Mouse (Mus musculus): ENCODE measurements around the gene Nod2. TPM values are rescaled to one million over a fixed set of nuclear protein-coding genes. Genes with fewer than 3 reads are reported as not detected.

Nod2 gene
- total and polyA plus RNA-seq, 3 experiments: 0.22 to 0.50 TPM; not detected in 1

DNA sequence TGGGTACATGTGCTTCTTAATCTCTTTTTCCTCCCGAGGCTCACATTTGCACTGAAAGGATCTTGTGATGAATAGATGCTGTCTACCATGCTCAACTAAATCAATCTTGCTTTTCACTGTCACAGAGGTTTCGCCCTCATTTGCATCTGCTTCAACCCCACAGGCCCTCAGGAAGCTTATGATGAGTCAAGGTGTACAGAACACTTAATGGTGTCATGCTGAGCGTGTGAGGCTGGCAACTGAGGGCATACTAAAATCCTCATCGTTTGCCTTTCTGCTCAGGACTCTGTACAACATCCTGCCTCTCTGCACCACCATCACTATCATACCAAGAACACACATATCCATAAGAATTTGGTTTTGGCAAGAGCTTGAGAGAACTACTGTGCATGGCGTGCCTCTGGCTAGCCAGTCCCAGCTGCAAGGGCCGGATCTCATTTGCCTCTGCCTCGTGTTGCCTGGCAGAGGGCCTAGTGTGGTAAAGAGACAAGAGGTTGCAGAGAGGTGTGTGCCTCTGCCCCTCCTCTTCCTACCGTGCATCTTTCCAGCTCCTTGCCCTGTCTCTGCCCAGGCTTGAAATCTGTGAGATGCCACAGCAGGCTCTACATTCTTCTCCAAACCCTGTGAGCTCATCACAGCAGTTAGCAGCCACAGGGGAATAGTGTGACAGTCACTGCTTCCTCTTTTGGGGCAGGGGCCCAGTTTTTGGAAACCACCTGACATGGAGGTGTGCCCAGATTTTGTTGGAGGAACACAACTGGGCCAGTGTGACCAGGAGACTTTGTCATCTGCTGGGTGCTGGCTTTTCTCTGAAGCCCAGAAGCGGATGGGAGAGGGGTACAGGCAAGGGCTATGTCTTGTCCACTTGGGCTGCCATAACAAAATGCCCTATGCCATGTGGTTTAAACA, 9.8 kb upstream of the Nod2 start:
- Histone ChIP-seq H3K27me3 (ENCODE audit: control insufficient read depth in 1 of 2, insufficient read depth in 2 of 2, low read length in 2 of 2) (no peaks in the 10 kb centered on the region; a peak in 1 of 4 replicates), H3K27ac (ENCODE audit: control insufficient read depth, low read depth, low read length) (no peak overlapping the region), H3K9ac (ENCODE audit: control insufficient read depth, low read depth, low read length, poor library complexity, severe bottlenecking) (no peak overlapping the region), H3K4me3 (ENCODE audit: control insufficient read depth in 1 of 2, insufficient read depth in 1 of 2, low read depth in 2 of 2, low read length in 2 of 2) (no peak overlapping the region), H3K79me2 (ENCODE audit: control insufficient read depth, insufficient read depth, low read length, poor library complexity) (peaks cover 8% of the 10 kb centered on the region; the same call in 1 of the 2 replicates), H3K36me3 (ENCODE audit: control insufficient read depth in 1 of 2, insufficient read depth in 2 of 2, low read length in 2 of 2) (no peaks in the 10 kb centered on the region), H3K9me3 (replicated peaks; ENCODE audit: insufficient read depth, low read length) (no peaks in the 10 kb centered on the region), H3K4me1 (ENCODE audit: control insufficient read depth in 1 of 2, insufficient read depth in 2 of 2, low read length in 2 of 2) (peaks cover 0 to 12% of the 10 kb centered on the region in 2 experiments)
- DNase-seq (ENCODE audit: low read depth, low spot score): peak; percentile 30
- no peak for TF ChIP-seq SMC3 (IDR thresholded peaks at IDR 0.05; ENCODE audit: low read depth, low read length)
- no peak for TF ChIP-seq MYC (IDR thresholded peaks at IDR 0.05; ENCODE audit: low read depth, low read length)
- TF ChIP-seq CHD2 (IDR thresholded peaks at IDR 0.05; ENCODE audit: low read length): no peak
- no peak for TF ChIP-seq NELFE (IDR thresholded peaks at IDR 0.05; ENCODE audit: low read depth, low read length)
- TF ChIP-seq USF2 (IDR thresholded peaks at IDR 0.05; ENCODE audit: borderline replicate concordance in 1 of 2, insufficient read depth in 1 of 2, low read depth in 1 of 2, low read length in 2 of 2): no peak
- TF ChIP-seq MAFK (IDR thresholded peaks at IDR 0.05; ENCODE audit: borderline replicate concordance, low read depth, low read length): no peak
- TF ChIP-seq MAX (IDR thresholded peaks at IDR 0.05; ENCODE audit: low read length): no peak
- no peak for TF ChIP-seq GABPA (IDR thresholded peaks at IDR 0.05; ENCODE audit: low read depth, low read length)

DNA sequence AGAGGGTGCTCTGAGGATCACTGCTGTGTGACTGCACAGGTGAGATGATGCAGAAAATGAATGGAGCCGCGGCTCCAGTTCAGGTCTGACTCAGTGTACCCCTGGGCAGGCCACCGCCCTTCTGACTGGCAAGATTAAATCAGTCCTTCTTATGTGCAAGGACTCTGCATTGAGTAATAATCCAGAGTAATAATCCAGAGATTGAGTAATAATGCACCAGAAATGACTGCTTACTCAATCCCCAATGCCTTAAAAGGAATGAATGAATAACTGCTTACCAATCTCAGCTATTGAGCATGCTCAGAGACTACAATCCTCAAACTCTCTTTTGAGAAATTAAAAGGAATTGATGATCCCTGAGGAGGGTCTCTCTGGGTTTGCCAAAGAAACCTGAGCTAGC, 8.2 kb upstream of the Nod2 start:
- Histone ChIP-seq H3K9ac (ENCODE audit: control insufficient read depth, low read depth, low read length, poor library complexity, severe bottlenecking) (no peak overlapping the region), H3K79me2 (ENCODE audit: control insufficient read depth, insufficient read depth, low read length, poor library complexity) (peaks cover 8% of the 10 kb centered on the region; the same call in 1 of the 2 replicates), H3K4me1 (ENCODE audit: control insufficient read depth in 1 of 2, insufficient read depth in 2 of 2, low read length in 2 of 2) (peaks cover 0 to 12% of the 10 kb centered on the region in 2 experiments), H3K4me3 (ENCODE audit: control insufficient read depth in 1 of 2, insufficient read depth in 1 of 2, low read depth in 2 of 2, low read length in 2 of 2) (no peak overlapping the region), H3K27me3 (ENCODE audit: control insufficient read depth in 1 of 2, insufficient read depth in 2 of 2, low read length in 2 of 2) (no peaks in the 10 kb centered on the region; a peak in 1 of 4 replicates), H3K27ac (ENCODE audit: control insufficient read depth, low read depth, low read length) (no peak overlapping the region), H3K36me3 (ENCODE audit: control insufficient read depth in 1 of 2, insufficient read depth in 2 of 2, low read length in 2 of 2) (no peaks in the 10 kb centered on the region), H3K9me3 (replicated peaks; ENCODE audit: insufficient read depth, low read length) (no peaks in the 10 kb centered on the region)
- TF ChIP-seq RCOR1 (IDR thresholded peaks at IDR 0.05; ENCODE audit: low read depth, low read length): no peak
- no peak for TF ChIP-seq CHD1 (IDR thresholded peaks at IDR 0.05; ENCODE audit: low read depth, low read length)
- no peak for TF ChIP-seq ZMIZ1 (IDR thresholded peaks at IDR 0.05; ENCODE audit: low read depth, low read length)
- TF ChIP-seq UBTF (IDR thresholded peaks at IDR 0.05; ENCODE audit: borderline replicate concordance, insufficient read depth, low read depth, low read length): no peak
- TF ChIP-seq ZC3H11A (IDR thresholded peaks at IDR 0.05; ENCODE audit: low read depth, low read length): no peak
- no peak for TF ChIP-seq ZNF384 (IDR thresholded peaks at IDR 0.05; ENCODE audit: low read depth, low read length)
- no peak for TF ChIP-seq MXI1 (IDR thresholded peaks at IDR 0.05; ENCODE audit: low read depth, low read length)
- no peak for TF ChIP-seq MAFK (IDR thresholded peaks at IDR 0.05; ENCODE audit: borderline replicate concordance, low read depth, low read length)
- TF ChIP-seq EP300 (IDR thresholded peaks at IDR 0.05; ENCODE audit: low read depth in 1 of 2, low read length in 2 of 2): no peak
- no peak for TF ChIP-seq POLR2AphosphoS5 (IDR thresholded peaks at IDR 0.05; ENCODE audit: borderline replicate concordance, low read depth, low read length)
- no peak for DNase-seq (ENCODE audit: low read depth, low spot score)
